Mouse (Mus musculus) hindbrain, embryonic 15.5 days (tissue): ENCODE measurements around the gene Coa7. TPM values are rescaled to one million over a fixed set of nuclear protein-coding genes. Genes with fewer than 3 reads are reported as not detected.

Experiments used
- ATAC-seq: fragments of 200-750 bp; cut with Nextera tagmentation; 2 replicates; pipeline ENCODE4 v1.8.0; 2017; ENCODE audit warnings: low read depth, moderate number of reproducible peaks, moderate TSS enrichment; ENCODE audit not compliant: low FRiP score
- H3K27ac ChIP-seq: fragments of 300-500 bp; sonication (generic); replicated peaks from 2 replicates; pipeline ENCODE4 v1.5.1; 2015; ENCODE audit warnings: mild to moderate bottlenecking, inconsistent platforms
- H3K27me3 ChIP-seq: fragments of 300-500 bp; sonication (generic); 2 replicates; pipeline ENCODE4 v1.6.1; 2015; ENCODE audit warnings: control low read depth, inconsistent platforms
- H3K36me3 ChIP-seq: fragments of 300-500 bp; sonication (generic); 2 replicates; pipeline ENCODE4 v1.6.1; 2015; ENCODE audit warnings: control low read depth, inconsistent platforms
- H3K4me1 ChIP-seq: fragments of 300-500 bp; sonication (generic); replicated peaks from 2 replicates; pipeline ENCODE4 v1.6.1; 2015; ENCODE audit warnings: control low read depth, inconsistent platforms
- H3K4me2 ChIP-seq: fragments of 300-500 bp; sonication (generic); 2 replicates; pipeline ENCODE4 v1.6.1; 2015; ENCODE audit warnings: moderate library complexity, mild to moderate bottlenecking, inconsistent platforms
- H3K4me3 ChIP-seq: fragments of 300-500 bp; sonication (generic); 2 replicates; pipeline ENCODE4 v1.5.1; 2015; ENCODE audit warnings: mild to moderate bottlenecking, inconsistent platforms
- H3K9ac ChIP-seq: fragments of 300-500 bp; sonication (generic); 2 replicates; pipeline ENCODE4 v1.6.1; 2015; ENCODE audit warnings: inconsistent platforms
- H3K9me3 ChIP-seq: fragments of 300-500 bp; sonication (generic); 2 replicates; pipeline ENCODE4 v1.6.1; 2016; ENCODE audit warnings: control low read depth, inconsistent platforms
- WGBS: fragments of 180-500 bp; shearing (Covaris S2); methylation state at CpG from one replicate; pipeline ENCODE4 v1.1.7; 2015; 5-methylcytosine and 5-hydroxymethylcytosine counted together
- polyA plus RNA-seq: library from polyadenylated mRNA; unstranded; fragments of >200 nt; fragmentation: Nextera tagmentation; extraction: Ambion mirVana; gene quantifications from 2 replicates; pipeline ENCODE4 v1.2.1, GENCODE M21; 2015

Coa7 gene
- polyA plus RNA-seq, 1 experiment from 2014 or later: 52.5 TPM

- no peak for ATAC-seq
- Histone ChIP-seq H3K4me1 (peaks cover 37% of the 10 kb centered on the region), H3K27ac (no peak overlapping the region), H3K4me2 (peak overlapping the region; percentile 15; the same call in 1 of the 2 replicates), H3K36me3 (no peaks in the 10 kb centered on the region), H3K9me3 (no peaks in the 10 kb centered on the region), H3K9ac (no peak overlapping the region), H3K4me3 (no peak overlapping the region), H3K27me3 (no peaks in the 10 kb centered on the region)
- WGBS: 17% methylated on average over 7 of the region's 7 CpGs
Observed at GRCm38 (mm10) chr4:108363355-108364110, 35.6 kb downstream of the Coa7 start.

DNA sequence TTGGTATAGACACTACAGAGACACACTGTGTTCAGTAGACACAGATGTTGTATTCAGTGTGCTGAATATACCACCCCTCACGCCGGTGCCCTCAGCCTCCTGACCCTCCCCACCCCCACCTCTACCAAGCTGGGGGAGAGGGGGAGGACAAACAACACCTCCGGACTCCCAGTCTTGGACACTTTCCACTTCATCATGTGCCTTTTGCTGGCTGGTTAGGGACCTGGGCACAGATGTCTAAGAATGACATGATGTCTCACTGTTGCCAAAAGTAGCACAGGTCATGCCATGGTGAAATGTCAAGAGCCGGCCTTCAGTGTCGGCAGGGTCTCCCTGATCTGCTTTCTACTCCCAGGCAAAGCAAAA is 36.2 kb downstream of the Coa7 start:
- WGBS: 18% methylated on average over 5 of the region's 5 CpGs
- H3K9me3 ChIP-seq: no peaks in the 10 kb centered on the region
- H3K36me3 ChIP-seq: no peaks in the 10 kb centered on the region
- H3K27me3 ChIP-seq: no peaks in the 10 kb centered on the region
- no peak overlapping the region for H3K4me2 ChIP-seq
- no peak overlapping the region for H3K4me3 ChIP-seq
- H3K27ac ChIP-seq: no peak overlapping the region
- peaks cover 31% of the 10 kb centered on the region for H3K4me1 ChIP-seq
- no peak for ATAC-seq
- no peak overlapping the region for H3K9ac ChIP-seq

- ATAC-seq: no peak
- Histone ChIP-seq H3K9me3 (no peaks in the 10 kb centered on the region), H3K4me3 (no peak overlapping the region), H3K36me3 (no peaks in the 10 kb centered on the region), H3K4me2 (no peak overlapping the region), H3K27me3 (no peaks in the 10 kb centered on the region), H3K4me1 (no peaks in the 10 kb centered on the region), H3K9ac (no peak overlapping the region), H3K27ac (no peak overlapping the region)
- 27% methylated on average over 5 of the region's 5 CpGs for WGBS
Observed at GRCm38 (mm10) chr4:108369254-108369653, 41.3 kb downstream of the Coa7 start.

DNA sequence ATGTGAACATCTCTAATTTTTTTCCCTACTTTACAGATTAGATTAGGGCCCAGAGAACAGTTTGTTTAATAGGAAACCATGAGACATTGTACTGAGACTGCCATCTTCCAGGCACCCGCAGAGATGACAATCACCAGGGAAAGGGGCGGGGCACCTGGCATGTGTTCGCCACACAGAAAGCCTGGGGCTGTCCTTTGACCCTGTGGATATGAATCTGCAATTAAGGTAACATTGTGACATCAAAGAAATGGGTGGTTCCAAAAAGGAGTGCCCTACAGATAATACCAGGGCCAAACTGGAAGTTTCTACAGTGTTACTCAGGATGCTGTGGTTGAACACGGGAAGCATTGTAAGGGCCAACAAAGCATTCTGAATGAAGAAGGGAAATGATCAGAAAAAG is 42.5 kb downstream of the Coa7 start:
- H3K27me3 ChIP-seq: no peaks in the 10 kb centered on the region
- H3K4me3 ChIP-seq: no peak overlapping the region
- H3K9ac ChIP-seq: no peak overlapping the region
- H3K9me3 ChIP-seq: no peaks in the 10 kb centered on the region
- no peak overlapping the region for H3K27ac ChIP-seq
- H3K4me2 ChIP-seq: no peak overlapping the region
- WGBS: 51% methylated on average over 4 of the region's 4 CpGs
- no peaks in the 10 kb centered on the region for H3K36me3 ChIP-seq
- no peaks in the 10 kb centered on the region for H3K4me1 ChIP-seq
- no peak for ATAC-seq

DNA sequence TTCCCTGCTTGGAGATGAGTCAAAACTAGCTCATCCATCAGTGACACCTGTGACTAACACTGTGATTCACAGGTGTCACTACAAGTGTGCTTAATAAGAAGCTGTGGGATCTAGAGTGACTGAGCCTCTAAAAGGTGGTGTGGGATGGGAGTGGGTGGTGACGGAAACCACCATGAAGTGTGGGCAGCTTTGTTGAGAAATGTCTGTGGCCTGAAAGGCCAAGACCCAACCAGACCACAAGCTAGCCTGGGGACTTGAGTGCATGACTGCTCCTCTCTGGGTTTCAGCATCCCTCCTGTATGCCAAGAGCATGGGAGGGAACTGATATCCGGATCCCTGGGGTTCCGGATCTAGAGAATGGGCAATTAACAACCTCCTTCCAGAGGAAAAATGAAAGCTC is 43.5 kb downstream of the Coa7 start:
- H3K27ac ChIP-seq: no peak overlapping the region
- WGBS: 86% methylated on average over 3 of the region's 3 CpGs
- no peak overlapping the region for H3K9ac ChIP-seq
- no peak for ATAC-seq
- H3K4me3 ChIP-seq: no peak overlapping the region
- H3K36me3 ChIP-seq: no peaks in the 10 kb centered on the region
- no peaks in the 10 kb centered on the region for H3K9me3 ChIP-seq
- H3K4me1 ChIP-seq: no peaks in the 10 kb centered on the region
- H3K4me2 ChIP-seq: no peak overlapping the region
- H3K27me3 ChIP-seq: no peaks in the 10 kb centered on the region

DNA sequence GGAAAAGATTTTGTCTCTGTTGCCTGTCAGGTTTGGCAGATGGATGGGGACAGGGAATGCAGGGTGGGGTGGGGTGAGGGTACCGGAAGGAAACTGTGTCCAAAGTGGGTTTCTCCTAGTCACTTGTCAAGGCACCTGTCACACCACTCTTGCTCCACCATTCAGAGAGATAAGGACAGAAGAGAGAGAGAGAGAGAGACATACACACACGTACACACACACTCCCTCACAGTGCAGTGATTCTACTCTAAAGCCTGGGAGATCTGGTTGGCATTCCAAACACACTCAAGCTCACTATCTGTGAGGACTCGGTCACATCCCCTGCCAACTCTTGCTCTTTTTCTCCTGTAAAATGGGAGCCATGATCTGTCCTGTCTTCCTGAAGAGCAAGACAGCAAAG is 44.2 kb downstream of the Coa7 start:
- no peak overlapping the region for H3K4me2 ChIP-seq
- no peaks in the 10 kb centered on the region for H3K9me3 ChIP-seq
- H3K27ac ChIP-seq: no peak overlapping the region
- H3K4me1 ChIP-seq: no peaks in the 10 kb centered on the region
- WGBS: 74% methylated on average over 3 of the region's 3 CpGs
- no peak overlapping the region for H3K9ac ChIP-seq
- no peak overlapping the region for H3K4me3 ChIP-seq
- no peaks in the 10 kb centered on the region for H3K36me3 ChIP-seq
- no peaks in the 10 kb centered on the region for H3K27me3 ChIP-seq
- ATAC-seq: no peak

- Histone ChIP-seq H3K27me3 (no peaks in the 10 kb centered on the region), H3K36me3 (no peaks in the 10 kb centered on the region), H3K4me2 (no peak overlapping the region), H3K4me3 (no peak overlapping the region), H3K9me3 (no peaks in the 10 kb centered on the region), H3K4me1 (peaks cover 6% of the 10 kb centered on the region), H3K27ac (no peak overlapping the region), H3K9ac (no peak overlapping the region)
- 79% methylated on average over 3 of the region's 3 CpGs for WGBS
- no peak for ATAC-seq
Observed at GRCm38 (mm10) chr4:108379476-108379875, 51.5 kb downstream of the Coa7 start.

DNA sequence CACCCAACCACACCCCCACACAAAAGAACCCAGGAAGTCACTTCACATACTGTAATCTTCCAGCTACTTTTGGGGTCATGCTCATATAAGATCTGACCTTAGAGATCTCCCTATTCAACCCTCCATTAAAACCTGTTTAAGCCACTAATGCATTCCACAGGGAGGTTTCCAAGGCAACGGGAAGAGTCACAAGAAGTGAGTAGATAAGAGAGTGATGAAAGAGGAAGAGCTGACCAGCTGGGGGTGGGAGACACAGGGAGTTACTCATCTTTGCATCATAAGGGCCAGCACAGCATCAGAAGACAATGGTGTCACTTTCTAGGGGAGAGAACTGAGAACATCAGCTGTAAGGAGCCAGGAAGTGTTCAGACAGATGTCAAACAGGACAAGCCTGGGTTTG is 52.2 kb downstream of the Coa7 start:
- no peak for ATAC-seq
- no peaks in the 10 kb centered on the region for H3K36me3 ChIP-seq
- H3K9me3 ChIP-seq: no peaks in the 10 kb centered on the region
- no peak overlapping the region for H3K4me2 ChIP-seq
- no peak overlapping the region for H3K27ac ChIP-seq
- H3K4me3 ChIP-seq: no peak overlapping the region
- no peak overlapping the region for H3K9ac ChIP-seq
- WGBS: 29% methylated on average over 1 of the region's 1 CpGs
- no peaks in the 10 kb centered on the region for H3K27me3 ChIP-seq
- peaks cover 6% of the 10 kb centered on the region for H3K4me1 ChIP-seq

DNA sequence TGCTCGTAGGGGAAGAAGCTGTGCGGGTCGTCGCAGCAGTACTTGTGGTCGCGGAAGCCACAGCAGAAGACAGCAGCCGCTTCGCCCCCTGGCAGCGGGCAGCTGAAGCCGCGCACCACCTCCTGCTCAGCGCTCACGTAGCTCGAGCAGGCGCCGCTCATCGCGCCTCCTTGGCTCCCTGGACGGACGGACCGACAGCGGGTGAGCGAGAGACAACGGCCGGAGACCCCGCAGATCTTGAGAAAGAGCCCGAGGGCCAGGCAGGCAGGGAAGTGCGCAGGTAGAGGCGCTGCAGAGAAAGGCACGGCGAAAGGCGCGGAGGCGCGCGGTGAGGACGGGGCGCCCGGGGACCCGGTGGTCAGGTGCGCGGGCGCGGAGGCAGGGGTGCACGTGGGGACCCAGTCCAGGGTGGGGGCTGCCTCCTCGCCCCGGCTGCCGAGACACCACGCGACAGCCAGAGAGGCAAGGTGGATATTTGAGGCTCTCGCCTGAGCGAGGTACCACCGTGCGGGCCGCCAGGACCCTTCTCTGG is 55.3 kb downstream of the Coa7 start, which contains the start of gene Shisal2a:
TSS of gene Shisal2a (minus strand) at position 167 of the 532 bp plus-strand sequence.
- H3K4me1 ChIP-seq: peaks cover 9% of the 10 kb centered on the region
- H3K4me2 ChIP-seq: peak within 1 kb of the TSS; percentile 63
- ATAC-seq: peak; percentile 49
- peak within 1 kb of the TSS; percentile 52 for H3K9ac ChIP-seq
- under 1% methylated on average over 55 of the region's 55 CpGs for WGBS
- H3K4me3 ChIP-seq: peak within 1 kb of the TSS; percentile 47
- H3K9me3 ChIP-seq: no peaks in the 10 kb centered on the region
- H3K36me3 ChIP-seq: no peaks in the 10 kb centered on the region
- H3K27me3 ChIP-seq: no peaks in the 10 kb centered on the region
- H3K27ac ChIP-seq: peak within 1 kb of the TSS; percentile 44; the same call in 1 of the 2 replicates

- Histone ChIP-seq H3K27ac (no peak overlapping the region), H3K9ac (no peak overlapping the region), H3K4me2 (no peak overlapping the region), H3K4me3 (no peak overlapping the region), H3K4me1 (peaks cover 9% of the 10 kb centered on the region), H3K9me3 (no peaks in the 10 kb centered on the region), H3K27me3 (no peaks in the 10 kb centered on the region), H3K36me3 (no peaks in the 10 kb centered on the region)
- 32% methylated on average over 1 of the region's 1 CpGs for WGBS
- no peak for ATAC-seq
Observed at GRCm38 (mm10) chr4:108386087-108386486, 58.1 kb downstream of the Coa7 start.

DNA sequence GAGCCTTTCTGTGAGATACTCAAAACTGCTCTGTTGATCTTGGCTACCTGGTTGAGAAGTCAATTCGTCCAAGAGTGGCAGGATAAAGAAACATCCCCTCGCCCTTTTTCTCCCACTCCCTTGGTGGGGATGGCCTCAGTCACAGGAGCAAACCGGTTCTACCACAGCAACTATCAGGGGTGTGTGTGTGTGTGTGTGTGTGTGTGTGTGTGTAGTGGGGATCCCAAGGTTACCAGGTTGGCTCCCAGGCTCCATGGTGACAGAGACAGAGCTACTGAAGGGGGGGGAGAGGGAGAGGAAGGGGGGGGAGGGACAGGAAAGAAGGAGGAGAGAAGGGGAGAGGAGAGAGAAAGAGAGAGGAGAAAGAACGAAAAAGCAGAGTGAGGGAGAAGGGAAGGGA is 59.2 kb downstream of the Coa7 start:
- no peak overlapping the region; the same call in 1 of the 2 replicates for H3K9ac ChIP-seq
- H3K36me3 ChIP-seq: no peaks in the 10 kb centered on the region
- H3K4me3 ChIP-seq: no peak overlapping the region
- 36% methylated on average over 4 of the region's 4 CpGs for WGBS
- no peak for ATAC-seq
- H3K4me1 ChIP-seq: peaks cover 9% of the 10 kb centered on the region
- no peaks in the 10 kb centered on the region for H3K9me3 ChIP-seq
- H3K27ac ChIP-seq: peak overlapping the region; percentile 56
- peak overlapping the region; percentile 59 for H3K4me2 ChIP-seq
- H3K27me3 ChIP-seq: no peaks in the 10 kb centered on the region

GRCm38 (mm10) chr4:108387681-108388253 is 59.8 kb downstream of the Coa7 start:
- peak overlapping the region; percentile 35 for H3K9ac ChIP-seq
- ATAC-seq: peak; percentile 76

More at GRCm38 (mm10) chr4:108387681-108388253, 59.8 kb downstream of the Coa7 start:
- Histone ChIP-seq H3K36me3 (no peaks in the 10 kb centered on the region), H3K4me1 (peaks cover 9% of the 10 kb centered on the region), H3K27me3 (no peaks in the 10 kb centered on the region), H3K4me3 (peak overlapping the region; percentile 31), H3K27ac (peak overlapping the region; percentile 56), H3K9me3 (no peaks in the 10 kb centered on the region), H3K4me2 (peak overlapping the region; percentile 59)
- WGBS: 4% methylated on average over 18 of the region's 18 CpGs
